Mouse (Mus musculus) testis, adult 2 months (tissue): ENCODE results near the gene Krt28.

Experiments used
- CTCF ChIP-seq: fragments of 200-500 bp; IDR thresholded peaks from 2 replicates; pipeline ENCODE4 v1.5.1; 2012; ENCODE audit warnings: low read depth, mild to moderate bottlenecking, inconsistent platforms, low read length, moderate library complexity; ENCODE audit not compliant: control insufficient read depth, insufficient read depth, insufficient replicate concordance
- POLR2A ChIP-seq: fragments of 200-500 bp; IDR thresholded peaks from 2 replicates; pipeline ENCODE4 v1.6.1; 2012; ENCODE audit warnings: low read depth, mild to moderate bottlenecking, inconsistent platforms, low read length, moderate library complexity; ENCODE audit not compliant: control insufficient read depth

DNA sequence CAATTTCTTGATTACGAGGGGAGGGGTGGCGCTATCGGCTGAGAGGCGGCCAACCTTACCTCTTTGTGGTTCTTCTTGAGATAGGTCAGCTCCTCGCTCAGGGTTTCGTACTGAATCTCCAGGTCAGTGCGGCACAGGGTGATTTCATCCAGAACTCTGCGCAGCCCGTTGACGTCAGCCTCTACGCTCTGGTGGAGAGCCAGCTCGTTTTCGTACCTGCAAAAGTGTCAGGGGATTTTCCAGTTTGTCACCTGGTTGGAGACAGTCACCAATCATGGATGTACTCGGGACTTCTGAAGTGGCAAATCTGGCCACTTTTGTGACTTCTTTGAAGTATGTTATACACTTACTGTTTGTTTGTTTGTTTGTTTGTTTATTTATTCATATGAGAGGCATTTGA lies 53.6 kb downstream of the Krt28 start:
- no peak for TF ChIP-seq CTCF
- no peak for TF ChIP-seq POLR2A
